Mouse (Mus musculus) kidney, embryonic 15.5 days (tissue): Measurements from ENCODE around the gene Creb1. TPM values are rescaled to one million over a fixed set of nuclear protein-coding genes. Genes with fewer than 3 reads are reported as not detected.

Experiments used
- ATAC-seq: fragments of 200-750 bp; cut with Nextera tagmentation; replicated peaks from 2 replicates; pipeline ENCODE4 v1.8.0; 2017; ENCODE audit warnings: moderate TSS enrichment; ENCODE audit not compliant: low FRiP score
- H3K27ac ChIP-seq: fragments of 300-500 bp; sonication (generic); 2 replicates; pipeline ENCODE4 v1.5.1; 2015; ENCODE audit warnings: mild to moderate bottlenecking, inconsistent platforms
- H3K27me3 ChIP-seq: fragments of 300-500 bp; sonication (generic); 2 replicates; pipeline ENCODE4 v1.6.1; 2015; ENCODE audit warnings: inconsistent platforms
- H3K36me3 ChIP-seq: fragments of 300-500 bp; sonication (generic); 2 replicates; pipeline ENCODE4 v1.6.1; 2015; ENCODE audit warnings: inconsistent platforms
- H3K4me1 ChIP-seq: fragments of 300-500 bp; sonication (generic); 2 replicates; pipeline ENCODE4 v1.6.1; 2015; ENCODE audit warnings: inconsistent platforms
- H3K4me2 ChIP-seq: fragments of 300-500 bp; sonication (generic); 2 replicates; pipeline ENCODE4 v1.6.1; 2015; ENCODE audit warnings: moderate library complexity, mild to moderate bottlenecking, inconsistent platforms
- H3K4me3 ChIP-seq: fragments of 300-500 bp; sonication (generic); replicated peaks from 2 replicates; pipeline ENCODE4 v1.5.1; 2015; ENCODE audit warnings: mild to moderate bottlenecking, inconsistent platforms
- H3K9ac ChIP-seq: fragments of 300-500 bp; sonication (generic); 2 replicates; pipeline ENCODE4 v1.6.1; 2015; ENCODE audit warnings: mild to moderate bottlenecking, inconsistent platforms
- H3K9me3 ChIP-seq: fragments of 300-500 bp; sonication (generic); replicated peaks from 2 replicates; pipeline ENCODE4 v1.6.1; 2016; ENCODE audit warnings: inconsistent platforms
- WGBS: fragments of 180-500 bp; shearing (Covaris S2); methylation state at CpG from one replicate; pipeline ENCODE4 v1.1.7; 2015; ENCODE audit warnings: mixed read lengths; 5-methylcytosine and 5-hydroxymethylcytosine counted together
- polyA plus RNA-seq: library from polyadenylated mRNA; unstranded; fragments of >200 nt; fragmentation: Nextera tagmentation; extraction: Ambion mirVana; gene quantifications from 2 replicates; pipeline ENCODE4 v1.2.1, GENCODE M21; 2015

Gene Creb1
- polyA plus RNA-seq = 33.3 and 36.1 TPM in 2 replicates

- ATAC-seq = peak; percentile 98
- WGBS = under 1% methylated on average over 90 of the region's 119 CpGs
- peak within 1 kb of the TSS; percentile 100 for H3K27ac ChIP-seq
- H3K36me3 ChIP-seq = peaks cover 4% of the 10 kb centered on the region; the same call in 1 of the 2 replicates
- H3K9me3 ChIP-seq = 0 out of 2 replicates have a peak, but pooled peaks cover 2% of the 10 kb centered on the region
- peaks cover 27% of the 10 kb centered on the region for H3K4me1 ChIP-seq
- H3K4me2 ChIP-seq = peak within 1 kb of the TSS; percentile 89
- H3K4me3 ChIP-seq = peak within 1 kb of the TSS; percentile 84
- peak within 1 kb of the TSS; percentile 97 for H3K9ac ChIP-seq
- H3K27me3 ChIP-seq = no peaks in the 10 kb centered on the region
These were observed at the start of gene Creb1 for GRCm38 (mm10) chr1:64532589-64533470. Creb1 (plus strand) TSS chr1:64532645.

- Histone ChIP-seq H3K9me3 (no peaks in the 10 kb centered on the region), H3K9ac (no peak overlapping the region), H3K36me3 (no peaks in the 10 kb centered on the region), H3K27me3 (no peaks in the 10 kb centered on the region), H3K4me2 (no peak overlapping the region), H3K4me1 (no peaks in the 10 kb centered on the region), H3K4me3 (no peak overlapping the region), H3K27ac (no peak overlapping the region)
- 58% methylated on average over 4 of the region's 4 CpGs for WGBS
- ATAC-seq = no peak
These were observed 43.9 kb upstream of the Creb1 start for GRCm38 (mm10) chr1:64488521-64489029.

- Histone ChIP-seq H3K4me2 (no peak overlapping the region), H3K4me1 (no peaks in the 10 kb centered on the region), H3K9ac (no peak overlapping the region), H3K36me3 (no peaks in the 10 kb centered on the region), H3K4me3 (no peak overlapping the region), H3K27ac (no peak overlapping the region), H3K27me3 (no peaks in the 10 kb centered on the region), H3K9me3 (no peaks in the 10 kb centered on the region)
- ATAC-seq = no peak
These were observed 35.6 kb upstream of the Creb1 start for GRCm38 (mm10) chr1:64496803-64497202.

- Histone ChIP-seq H3K4me1 (no peaks in the 10 kb centered on the region), H3K9ac (no peak overlapping the region), H3K27ac (no peak overlapping the region), H3K9me3 (no peaks in the 10 kb centered on the region), H3K4me2 (no peak overlapping the region), H3K36me3 (no peaks in the 10 kb centered on the region), H3K4me3 (no peak overlapping the region), H3K27me3 (no peaks in the 10 kb centered on the region)
- no peak for ATAC-seq
These were observed 30.9 kb upstream of the Creb1 start for GRCm38 (mm10) chr1:64501382-64502140.

- no peak overlapping the region for H3K4me3 ChIP-seq
- 81% methylated on average over 7 of the region's 7 CpGs for WGBS
- H3K27me3 ChIP-seq = no peaks in the 10 kb centered on the region
- no peaks in the 10 kb centered on the region for H3K4me1 ChIP-seq
- no peaks in the 10 kb centered on the region for H3K36me3 ChIP-seq
- no peak for ATAC-seq
- no peaks in the 10 kb centered on the region for H3K9me3 ChIP-seq
- no peak overlapping the region for H3K27ac ChIP-seq
- no peak overlapping the region for H3K4me2 ChIP-seq
- no peak overlapping the region for H3K9ac ChIP-seq
These were observed 23.9 kb upstream of the Creb1 start for GRCm38 (mm10) chr1:64508479-64509096.

GRCm38 (mm10) chr1:64509678-64510077 lies 22.8 kb upstream of the Creb1 start:
- Histone ChIP-seq H3K9ac (no peak overlapping the region), H3K27me3 (no peaks in the 10 kb centered on the region), H3K4me2 (no peak overlapping the region), H3K4me3 (no peak overlapping the region), H3K36me3 (no peaks in the 10 kb centered on the region), H3K27ac (no peak overlapping the region), H3K4me1 (no peaks in the 10 kb centered on the region), H3K9me3 (no peaks in the 10 kb centered on the region)
- ATAC-seq = no peak
- 59% methylated on average over 1 of the region's 1 CpGs for WGBS

GRCm38 (mm10) chr1:64514184-64514583 lies 18.3 kb upstream of the Creb1 start:
- H3K36me3 ChIP-seq = no peaks in the 10 kb centered on the region
- no peaks in the 10 kb centered on the region for H3K27me3 ChIP-seq
- H3K9me3 ChIP-seq = no peaks in the 10 kb centered on the region
- WGBS = 87% methylated on average over 7 of the region's 7 CpGs
- H3K4me3 ChIP-seq = no peak overlapping the region
- no peaks in the 10 kb centered on the region for H3K4me1 ChIP-seq
- H3K9ac ChIP-seq = no peak overlapping the region
- H3K4me2 ChIP-seq = no peak overlapping the region
- ATAC-seq = no peak
- H3K27ac ChIP-seq = no peak overlapping the region

- no peaks in the 10 kb centered on the region for H3K36me3 ChIP-seq
- H3K9ac ChIP-seq = no peak overlapping the region
- no peaks in the 10 kb centered on the region for H3K4me1 ChIP-seq
- H3K9me3 ChIP-seq = no peaks in the 10 kb centered on the region
- WGBS = 79% methylated on average over 3 of the region's 3 CpGs
- no peak overlapping the region for H3K4me3 ChIP-seq
- no peak for ATAC-seq
- H3K4me2 ChIP-seq = no peak overlapping the region
- no peak overlapping the region for H3K27ac ChIP-seq
- H3K27me3 ChIP-seq = no peaks in the 10 kb centered on the region
These were observed 15.9 kb upstream of the Creb1 start for GRCm38 (mm10) chr1:64516593-64516992.

GRCm38 (mm10) chr1:64518480-64518879 lies 14.0 kb upstream of the Creb1 start:
- Histone ChIP-seq H3K9me3 (no peaks in the 10 kb centered on the region), H3K4me2 (no peak overlapping the region), H3K4me3 (no peak overlapping the region), H3K36me3 (no peaks in the 10 kb centered on the region), H3K27ac (no peak overlapping the region), H3K9ac (no peak overlapping the region), H3K27me3 (no peaks in the 10 kb centered on the region), H3K4me1 (no peaks in the 10 kb centered on the region)
- ATAC-seq = no peak
- 70% methylated on average over 3 of the region's 3 CpGs for WGBS

GRCm38 (mm10) chr1:64519345-64519744 lies 13.1 kb upstream of the Creb1 start:
- 61% methylated on average over 1 of the region's 1 CpGs for WGBS
- Histone ChIP-seq H3K4me3 (no peak overlapping the region), H3K36me3 (no peaks in the 10 kb centered on the region), H3K4me2 (no peak overlapping the region), H3K27ac (no peak overlapping the region), H3K9ac (no peak overlapping the region), H3K4me1 (no peaks in the 10 kb centered on the region), H3K27me3 (no peaks in the 10 kb centered on the region), H3K9me3 (no peaks in the 10 kb centered on the region)
- no peak for ATAC-seq

GRCm38 (mm10) chr1:64519901-64520300 lies 12.5 kb upstream of the Creb1 start:
- no peaks in the 10 kb centered on the region for H3K27me3 ChIP-seq
- no peak overlapping the region for H3K4me3 ChIP-seq
- H3K36me3 ChIP-seq = no peaks in the 10 kb centered on the region
- no peak overlapping the region for H3K27ac ChIP-seq
- H3K4me2 ChIP-seq = no peak overlapping the region
- no peak for ATAC-seq
- no peak overlapping the region for H3K9ac ChIP-seq
- H3K4me1 ChIP-seq = no peaks in the 10 kb centered on the region
- H3K9me3 ChIP-seq = no peaks in the 10 kb centered on the region
- 84% methylated on average over 1 of the region's 1 CpGs for WGBS

GRCm38 (mm10) chr1:64521734-64522133 lies 10.7 kb upstream of the Creb1 start:
- H3K4me1 ChIP-seq = no peaks in the 10 kb centered on the region
- H3K4me3 ChIP-seq = no peak overlapping the region
- no peak overlapping the region for H3K27ac ChIP-seq
- no peak for ATAC-seq
- no peaks in the 10 kb centered on the region for H3K27me3 ChIP-seq
- H3K9me3 ChIP-seq = no peaks in the 10 kb centered on the region
- H3K9ac ChIP-seq = no peak overlapping the region
- 58% methylated on average over 3 of the region's 3 CpGs for WGBS
- H3K36me3 ChIP-seq = no peaks in the 10 kb centered on the region
- H3K4me2 ChIP-seq = no peak overlapping the region
